Mouse (Mus musculus) embryonic facial prominence, embryonic 12.5 days (tissue): ENCODE measurements around the gene Aldh1a2. TPM values are rescaled to one million over a fixed set of nuclear protein-coding genes. Genes with fewer than 3 reads are reported as not detected.
A peak's percentile ranks its signal among the peaks of the same experiment; 100 is the strongest.

Experiments
- ATAC-seq: fragments of 200-750 bp; cut with Nextera tagmentation; 2 replicates; pipeline ENCODE4 v1.8.0; 2017; ENCODE audit not compliant: insufficient number of reproducible peaks, insufficient read depth, low FRiP score, low TSS enrichment
- H3K27ac ChIP-seq: fragments of 300-500 bp; sonication (generic); 2 replicates; pipeline ENCODE4 v1.5.1; 2016; ENCODE audit warnings: mild to moderate bottlenecking
- H3K27me3 ChIP-seq: fragments of 300-500 bp; sonication (generic); 2 replicates; pipeline ENCODE4 v1.6.1; 2016; ENCODE audit warnings: mild to moderate bottlenecking, moderate library complexity
- H3K36me3 ChIP-seq: fragments of 300-500 bp; sonication (generic); 2 replicates; pipeline ENCODE4 v1.6.1; 2016; ENCODE audit warnings: mild to moderate bottlenecking
- H3K4me1 ChIP-seq: fragments of 300-500 bp; sonication (generic); 2 replicates; pipeline ENCODE4 v1.6.1; 2016
- H3K4me2 ChIP-seq: fragments of 300-500 bp; sonication (generic); replicated peaks from 2 replicates; pipeline ENCODE4 v1.6.1; 2016; ENCODE audit warnings: mild to moderate bottlenecking, moderate library complexity
- H3K4me3 ChIP-seq: fragments of 300-500 bp; sonication (generic); 2 replicates; pipeline ENCODE4 v1.5.1; 2016; ENCODE audit warnings: mild to moderate bottlenecking
- H3K9ac ChIP-seq: fragments of 300-500 bp; sonication (generic); 2 replicates; pipeline ENCODE4 v1.6.1; 2016; ENCODE audit warnings: mild to moderate bottlenecking, moderate library complexity
- H3K9me3 ChIP-seq: fragments of 300-500 bp; sonication (generic); 2 replicates; pipeline ENCODE4 v1.6.1; 2016; ENCODE audit warnings: mild to moderate bottlenecking, moderate library complexity
- WGBS: fragments of 180-500 bp; shearing (Covaris S2); methylation state at CpG from one replicate; pipeline ENCODE4 v1.1.7; 2016; 5-methylcytosine and 5-hydroxymethylcytosine counted together
- polyA plus RNA-seq: library from polyadenylated mRNA; unstranded; fragments of >200 nt; fragmentation: Nextera tagmentation; extraction: Ambion mirVana; gene quantifications from 2 replicates; pipeline ENCODE4 v1.2.1, GENCODE M21; 2016

Gene Aldh1a2
- polyA plus RNA-seq, 1 experiment from 2014 or later = 92.7 TPM

DNA sequence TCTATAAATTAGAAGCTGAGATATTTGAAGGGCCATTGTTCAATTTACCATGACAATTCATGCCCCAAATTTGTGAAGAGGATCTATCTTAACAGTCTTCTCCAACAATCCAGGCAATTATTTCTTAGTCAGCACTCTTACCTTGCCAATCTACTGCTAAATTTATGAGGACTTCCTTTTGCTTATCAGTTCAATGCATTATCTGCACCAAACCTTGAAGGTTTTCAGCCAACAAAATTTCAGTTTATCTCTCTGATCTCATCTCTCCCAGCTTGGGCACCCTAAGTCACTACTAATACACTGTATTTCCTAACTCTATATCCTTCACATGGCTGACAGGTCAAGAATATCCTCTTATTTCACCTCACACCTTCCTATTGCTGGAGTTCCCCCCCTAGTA, 30.3 kb upstream of the Aldh1a2 start:
- no peaks in the 10 kb centered on the region for H3K27me3 ChIP-seq
- H3K27ac ChIP-seq = no peak overlapping the region
- no peaks in the 10 kb centered on the region for H3K4me1 ChIP-seq
- H3K9me3 ChIP-seq = no peaks in the 10 kb centered on the region
- H3K36me3 ChIP-seq = no peaks in the 10 kb centered on the region
- no peak for ATAC-seq
- H3K9ac ChIP-seq = no peak overlapping the region
- no peak overlapping the region for H3K4me2 ChIP-seq
- H3K4me3 ChIP-seq = no peak overlapping the region

DNA sequence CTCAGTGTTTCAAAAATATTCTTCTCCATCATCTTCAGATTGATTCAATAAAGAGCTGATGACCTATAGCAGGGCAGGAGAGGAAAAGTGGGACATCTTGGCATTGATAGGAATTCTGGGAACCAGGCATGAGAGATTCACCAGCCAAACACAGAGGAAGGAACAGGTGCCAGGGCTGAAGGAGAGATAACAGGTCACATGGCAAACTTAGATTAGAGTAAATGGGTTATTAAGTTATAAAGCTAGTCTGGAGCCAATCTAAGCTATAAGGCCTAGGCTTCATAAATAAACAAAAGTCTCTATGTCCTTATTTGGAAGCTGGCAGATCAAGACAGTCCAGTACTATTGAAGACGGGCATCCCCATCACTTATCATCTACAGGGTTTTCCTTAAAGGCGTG, 29.8 kb upstream of the Aldh1a2 start:
- H3K4me2 ChIP-seq = no peak overlapping the region
- no peaks in the 10 kb centered on the region for H3K36me3 ChIP-seq
- ATAC-seq = no peak
- no peaks in the 10 kb centered on the region for H3K4me1 ChIP-seq
- 83% methylated on average over 2 of the region's 2 CpGs for WGBS
- H3K27ac ChIP-seq = no peak overlapping the region
- no peaks in the 10 kb centered on the region for H3K27me3 ChIP-seq
- H3K4me3 ChIP-seq = no peak overlapping the region
- no peaks in the 10 kb centered on the region for H3K9me3 ChIP-seq
- no peak overlapping the region for H3K9ac ChIP-seq

DNA sequence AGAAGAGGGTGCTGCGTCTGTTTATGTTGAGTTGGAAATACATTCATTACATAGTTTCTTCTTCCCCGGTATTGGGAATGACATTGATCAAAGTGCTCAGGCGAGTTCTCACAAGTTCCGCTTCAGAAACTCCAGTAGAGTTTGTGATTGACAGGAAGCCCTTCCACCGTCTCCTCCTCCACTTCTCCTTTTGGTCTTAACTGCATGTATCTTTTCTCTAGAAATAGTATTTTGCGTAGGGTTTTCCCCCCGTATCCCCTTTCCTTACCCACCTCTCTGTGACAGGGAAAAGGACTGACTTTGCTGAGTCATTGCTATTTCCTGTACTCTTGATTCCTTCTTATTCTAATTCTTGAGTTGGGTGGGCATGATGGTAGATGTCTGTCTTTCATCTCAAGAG, 28.2 kb upstream of the Aldh1a2 start:
- Histone ChIP-seq H3K4me3 (no peak overlapping the region), H3K36me3 (no peaks in the 10 kb centered on the region), H3K4me2 (no peak overlapping the region), H3K9ac (no peak overlapping the region), H3K27ac (no peak overlapping the region), H3K27me3 (no peaks in the 10 kb centered on the region), H3K9me3 (no peaks in the 10 kb centered on the region), H3K4me1 (no peaks in the 10 kb centered on the region)
- ATAC-seq = no peak
- WGBS = 89% methylated on average over 7 of the region's 7 CpGs

DNA sequence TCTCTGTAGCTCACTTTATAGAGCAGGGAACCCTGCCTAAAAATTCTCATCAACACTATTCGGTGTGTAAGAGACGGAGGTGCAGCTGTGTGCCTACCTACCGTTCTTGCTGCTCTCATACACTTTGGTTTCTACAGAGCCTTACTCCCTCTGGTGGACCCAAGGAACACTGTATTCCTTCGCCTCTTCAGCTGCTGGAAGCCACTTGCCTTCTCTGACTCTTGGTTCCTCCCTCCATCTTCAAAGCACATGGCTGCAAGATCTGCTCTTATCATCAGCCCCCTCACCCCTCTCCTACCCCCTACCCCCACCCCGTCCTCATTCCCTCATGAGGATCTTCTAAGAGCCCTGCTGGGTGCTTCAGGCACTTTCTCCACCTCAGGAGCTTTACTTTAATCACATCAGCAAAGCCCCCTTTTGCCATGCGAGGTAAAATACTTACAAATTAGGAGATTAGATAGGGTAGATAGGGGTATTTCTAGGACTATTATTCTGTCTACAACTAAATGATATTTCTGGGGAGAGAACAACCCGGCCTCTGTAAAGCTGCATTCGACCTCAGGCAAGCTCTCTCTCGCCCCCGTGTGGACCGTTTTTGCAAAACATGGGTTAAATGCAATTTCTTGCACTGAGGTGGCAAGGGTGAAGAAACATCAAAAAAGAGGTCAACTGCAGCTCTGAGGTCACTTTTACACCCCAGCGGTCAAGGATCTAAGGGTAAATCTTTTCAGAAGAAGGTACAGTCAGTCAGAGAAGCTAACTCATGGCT, 26.8 kb upstream of the Aldh1a2 start:
- H3K9ac ChIP-seq = no peak overlapping the region
- no peak overlapping the region for H3K27ac ChIP-seq
- peak overlapping the region; percentile 30 for H3K4me2 ChIP-seq
- H3K27me3 ChIP-seq = no peaks in the 10 kb centered on the region
- H3K9me3 ChIP-seq = no peaks in the 10 kb centered on the region
- H3K4me3 ChIP-seq = no peak overlapping the region
- H3K4me1 ChIP-seq = no peaks in the 10 kb centered on the region
- whole genome bisulfite sequencing = 13% methylated on average over 12 of the region's 12 CpGs
- ATAC-seq = no peak
- H3K36me3 ChIP-seq = no peaks in the 10 kb centered on the region

DNA sequence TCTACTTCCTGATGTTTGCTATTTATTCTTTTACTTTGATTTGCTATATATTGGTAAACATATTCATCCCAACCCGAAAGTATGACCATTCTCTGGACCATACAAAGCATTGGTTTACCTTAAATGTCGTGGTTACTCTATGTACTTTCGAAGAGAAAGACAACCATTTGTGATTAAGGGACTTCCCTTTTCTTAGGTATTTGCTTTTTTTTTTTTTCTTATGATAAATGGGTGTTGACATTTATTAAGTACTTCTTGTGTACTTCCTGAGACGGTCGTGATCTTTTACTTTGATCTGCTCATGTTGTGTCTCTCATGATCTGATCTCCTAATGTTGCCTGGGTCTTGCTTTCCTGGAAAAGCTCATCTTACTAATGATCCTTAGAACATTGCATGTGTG, 16.8 kb upstream of the Aldh1a2 start:
- Histone ChIP-seq H3K36me3 (no peaks in the 10 kb centered on the region), H3K4me1 (no peaks in the 10 kb centered on the region), H3K4me3 (no peak overlapping the region), H3K27ac (no peak overlapping the region), H3K27me3 (no peaks in the 10 kb centered on the region), H3K4me2 (no peak overlapping the region), H3K9me3 (no peaks in the 10 kb centered on the region), H3K9ac (no peak overlapping the region)
- 83% methylated on average over 5 of the region's 5 CpGs for WGBS
- ATAC-seq = no peak

DNA sequence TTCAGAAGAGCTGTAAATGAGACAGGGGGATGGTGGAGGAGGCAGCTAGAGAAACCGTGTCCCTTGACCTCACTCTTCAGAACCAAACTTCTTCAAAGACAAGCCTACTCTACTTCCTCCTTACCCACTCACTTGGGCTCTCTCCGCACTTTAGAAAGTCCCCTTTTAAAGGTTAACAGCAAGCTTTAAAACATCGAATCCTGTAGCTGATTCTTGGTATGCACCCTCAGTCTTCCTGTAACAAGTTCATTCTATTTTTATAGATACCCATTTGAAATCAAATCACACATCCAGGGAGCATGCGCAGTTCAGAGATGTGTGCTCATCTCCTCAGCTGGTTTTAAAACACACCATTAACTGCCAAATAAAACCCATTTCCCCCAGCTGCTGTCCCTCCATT, 13.3 kb upstream of the Aldh1a2 start:
- no peaks in the 10 kb centered on the region for H3K4me1 ChIP-seq
- no peaks in the 10 kb centered on the region for H3K27me3 ChIP-seq
- WGBS = 84% methylated on average over 4 of the region's 4 CpGs

DNA sequence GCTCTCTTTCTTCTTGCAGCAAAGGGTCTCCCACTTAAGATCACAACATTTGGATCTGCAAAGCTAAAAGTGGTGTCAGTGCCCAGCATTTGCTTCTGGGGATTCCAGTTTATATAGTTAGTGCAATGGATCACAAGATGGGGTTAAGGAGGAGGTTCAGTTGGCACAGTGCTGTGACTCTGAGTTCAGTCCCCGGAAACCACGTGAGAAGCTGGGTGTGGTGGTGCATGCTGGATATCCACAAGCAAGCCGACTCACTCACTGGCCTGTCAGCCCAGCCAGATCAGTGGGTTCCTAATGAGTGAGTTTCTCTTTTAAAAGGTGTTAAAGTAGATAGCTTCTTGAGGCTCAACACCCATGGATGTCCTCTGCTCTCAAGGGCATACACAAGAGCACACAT, 6.3 kb upstream of the Aldh1a2 start:
- H3K4me1 ChIP-seq = no peaks in the 10 kb centered on the region
- H3K9ac ChIP-seq = no peak overlapping the region
- no peaks in the 10 kb centered on the region for H3K9me3 ChIP-seq
- no peaks in the 10 kb centered on the region for H3K36me3 ChIP-seq
- no peak overlapping the region for H3K4me3 ChIP-seq
- no peak overlapping the region for H3K4me2 ChIP-seq
- no peak overlapping the region for H3K27ac ChIP-seq
- peaks cover 19% of the 10 kb centered on the region for H3K27me3 ChIP-seq
- ATAC-seq = no peak
- WGBS = 66% methylated on average over 3 of the region's 3 CpGs

More for the DNA sequence above, 13.3 kb upstream of the Aldh1a2 start:
- no peak overlapping the region for H3K4me3 ChIP-seq
- no peak overlapping the region for H3K27ac ChIP-seq
- no peak overlapping the region for H3K9ac ChIP-seq
- ATAC-seq = no peak
- H3K4me2 ChIP-seq = no peak overlapping the region
- no peaks in the 10 kb centered on the region for H3K9me3 ChIP-seq
- H3K36me3 ChIP-seq = no peaks in the 10 kb centered on the region

DNA sequence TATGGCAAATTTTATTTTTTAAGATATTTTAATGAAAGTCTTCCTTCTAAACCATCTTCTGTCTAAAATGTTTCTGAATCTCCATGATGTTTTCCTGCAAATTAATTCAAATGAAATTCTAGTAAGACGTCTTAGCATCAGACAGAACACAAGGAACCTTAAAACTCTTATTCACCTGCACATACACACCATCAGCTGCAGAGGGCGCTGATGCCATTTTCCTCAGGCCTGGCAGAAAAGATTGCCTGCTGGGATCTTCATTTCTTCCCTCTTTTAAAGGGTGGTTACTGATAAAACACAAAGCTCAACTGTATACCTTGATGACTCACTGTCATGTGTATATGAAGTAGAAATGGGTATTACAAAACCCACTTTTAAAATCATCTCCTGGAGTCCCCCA, 4.7 kb upstream of the Aldh1a2 start:
- 8% methylated on average over 2 of the region's 2 CpGs for WGBS
- Histone ChIP-seq H3K27ac (no peak overlapping the region), H3K9ac (no peak overlapping the region), H3K4me1 (peaks cover 6% of the 10 kb centered on the region), H3K9me3 (no peaks in the 10 kb centered on the region), H3K4me3 (no peak overlapping the region), H3K27me3 (peaks cover 35% of the 10 kb centered on the region), H3K4me2 (no peak overlapping the region), H3K36me3 (no peaks in the 10 kb centered on the region)
- ATAC-seq = no peak

DNA sequence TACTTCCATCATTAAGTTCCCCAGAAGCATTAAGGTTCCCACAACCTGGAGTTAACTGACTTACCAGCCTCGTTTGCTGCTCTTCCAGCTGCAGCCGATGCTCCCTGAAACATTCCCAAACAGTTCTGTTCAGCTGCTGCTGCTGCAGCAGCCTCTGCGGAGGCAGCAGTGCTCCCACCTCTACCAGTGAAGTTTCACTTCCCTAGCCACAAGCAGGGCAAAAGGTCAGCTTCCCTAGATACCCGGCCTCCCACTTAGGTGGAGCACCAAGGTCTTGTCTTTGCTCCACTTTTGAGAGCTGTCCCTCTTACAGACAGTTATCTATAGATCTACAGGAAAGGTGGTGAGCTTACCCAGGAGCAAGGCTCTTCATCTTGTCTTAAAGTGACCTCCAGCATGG, 2.0 kb upstream of the Aldh1a2 start:
- no peak overlapping the region for H3K4me3 ChIP-seq
- no peaks in the 10 kb centered on the region for H3K9me3 ChIP-seq
- 25% methylated on average over 4 of the region's 4 CpGs for WGBS
- H3K27ac ChIP-seq = no peak overlapping the region
- peaks cover 11% of the 10 kb centered on the region for H3K4me1 ChIP-seq
- no peak overlapping the region for H3K4me2 ChIP-seq
- no peaks in the 10 kb centered on the region for H3K36me3 ChIP-seq
- peaks cover 38% of the 10 kb centered on the region for H3K27me3 ChIP-seq
- H3K9ac ChIP-seq = no peak overlapping the region
- no peak for ATAC-seq

DNA sequence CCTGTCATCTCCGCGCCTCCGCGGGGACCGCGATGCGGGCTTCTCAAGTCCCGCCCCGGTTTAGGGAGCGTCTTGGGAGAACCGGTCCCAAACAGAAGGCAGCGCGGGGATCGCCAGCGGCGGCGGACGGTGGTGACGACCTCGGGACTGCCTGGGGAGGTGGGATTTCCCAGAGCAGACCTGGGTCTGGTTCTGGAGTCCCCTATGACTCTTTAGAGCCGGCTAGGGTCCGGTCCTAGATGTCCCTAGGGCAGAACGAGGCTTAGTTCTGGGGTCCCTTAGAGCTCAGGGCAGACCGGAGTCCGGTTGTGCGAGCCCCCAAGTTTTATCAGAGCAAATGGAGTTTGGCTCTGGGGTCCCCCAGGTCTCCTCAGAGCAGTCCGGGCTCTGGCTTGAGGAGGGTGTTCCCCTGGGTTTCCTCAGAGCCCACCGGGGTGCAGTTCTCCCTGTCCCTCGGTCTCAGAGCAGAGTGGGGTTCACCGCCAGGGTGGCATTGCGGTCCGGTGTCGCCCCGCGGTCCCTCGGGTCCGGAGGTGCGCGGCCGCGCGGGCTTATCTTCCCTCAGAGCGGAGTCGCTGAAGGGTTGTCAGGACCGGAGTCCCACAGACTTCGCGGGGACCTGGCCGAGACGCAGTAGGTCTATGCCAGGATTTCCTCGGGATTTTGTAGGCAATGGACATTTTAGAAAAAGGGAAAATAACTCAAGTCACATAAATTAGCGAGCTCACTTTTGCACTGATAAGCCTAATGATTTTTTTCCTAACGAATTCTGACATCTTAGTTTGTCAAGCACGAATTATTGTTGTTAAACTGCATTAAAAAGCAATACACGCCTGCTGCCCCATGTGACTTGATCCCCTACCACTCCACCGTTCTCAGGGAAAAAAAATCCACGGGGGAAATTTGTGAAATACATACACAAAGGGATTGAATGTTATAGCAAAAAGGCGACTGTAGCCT, 727 bp downstream of the Aldh1a2 start:
- peak overlapping the region; percentile 44 for H3K4me3 ChIP-seq
- peak overlapping the region; percentile 76 for H3K4me2 ChIP-seq
- H3K36me3 ChIP-seq = no peaks in the 10 kb centered on the region
- peak overlapping the region; percentile 36 for H3K9ac ChIP-seq
- peaks cover 40% of the 10 kb centered on the region for H3K27me3 ChIP-seq
- ATAC-seq = no peak; the same call in 1 of the 2 replicates
- peaks cover 11% of the 10 kb centered on the region for H3K4me1 ChIP-seq
- H3K9me3 ChIP-seq = no peaks in the 10 kb centered on the region
- 1% methylated on average over 57 of the region's 57 CpGs for WGBS
- H3K27ac ChIP-seq = no peak overlapping the region

DNA sequence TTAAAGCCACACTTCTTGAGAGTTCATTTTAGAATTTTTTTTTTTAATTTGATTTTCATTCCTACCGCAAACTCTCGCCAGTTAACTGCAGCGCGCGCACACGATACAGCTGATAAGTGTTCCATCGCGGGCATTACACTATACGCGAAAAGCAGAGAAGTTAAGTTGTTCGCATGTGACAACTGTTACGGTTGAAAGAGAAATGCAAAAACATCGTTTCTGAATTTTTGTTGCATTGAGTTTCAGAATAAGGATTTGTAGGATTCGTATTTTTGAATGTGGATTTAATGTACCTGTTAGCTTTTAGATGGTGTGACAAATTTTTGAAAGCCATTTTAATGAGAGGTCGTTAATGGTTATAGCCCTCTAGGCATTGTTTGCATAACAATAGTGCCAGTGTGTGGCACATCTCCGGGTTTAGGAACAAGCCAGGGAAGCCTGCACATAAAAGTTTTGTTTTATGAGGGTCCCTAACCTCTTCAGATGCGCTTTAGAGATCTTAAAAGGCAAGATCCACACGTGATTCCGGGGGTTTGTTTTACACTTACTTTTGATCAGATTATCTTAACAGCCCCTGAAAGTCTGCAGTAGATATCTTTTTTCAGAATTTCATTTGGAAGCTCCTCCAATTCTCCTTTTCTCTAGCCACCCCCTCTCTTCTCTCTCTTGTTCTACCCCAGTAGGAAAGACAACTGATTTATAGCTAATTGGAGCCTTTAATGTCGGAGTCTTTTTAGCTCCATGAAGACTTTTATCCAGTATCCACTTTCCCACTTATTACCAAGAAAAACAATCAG, 1.6 kb downstream of the Aldh1a2 start:
- H3K27ac ChIP-seq = no peak overlapping the region
- H3K4me3 ChIP-seq = peak overlapping the region; percentile 44
- WGBS = 2% methylated on average over 20 of the region's 20 CpGs
- H3K4me1 ChIP-seq = peaks cover 11% of the 10 kb centered on the region
- H3K9ac ChIP-seq = no peak overlapping the region
- no peaks in the 10 kb centered on the region for H3K36me3 ChIP-seq
- ATAC-seq = no peak
- peaks cover 40% of the 10 kb centered on the region for H3K27me3 ChIP-seq
- H3K4me2 ChIP-seq = peak overlapping the region; percentile 76
- H3K9me3 ChIP-seq = no peaks in the 10 kb centered on the region
